Comparison of ENCODE assay signal across 10 mouse cellular contexts in genomic region chr5:92358033-92358432, GRCm38 (mm10). TPM values are rescaled to one million over a fixed set of nuclear protein-coding genes. Genes with fewer than 3 reads are reported as not detected.
A peak's percentile ranks its signal among the peaks of the same experiment; 100 is the strongest.
DNase-seq lines count a peak whose midpoint lies in the region; ATAC-seq and TF ChIP-seq lines count a peak whose summit lies in the region.
"Had no signal": no experiment of that assay in that cellular context is flagged by ENCODE, and none has a peak within 500 bp of the region (broad histone marks: within the 10 kb centered on the region; RNA-seq: fewer than 3 reads in every experiment).

No protein-coding gene starts in this region.

- DNase-seq in ovary, adult 18-20 months (ENCODE audit: low spot score): peak; percentile 47
- no peak for DNase-seq in ovary, postnatal 10 days (ENCODE audit: low spot score)
- no peak for DNase-seq in right cerebral cortex, postnatal 14 days
- no peak for DNase-seq in cerebellum, postnatal 4 days (ENCODE audit: low spot score in 2 of 2)

- TF ChIP-seq CTCF in intestine, postnatal 0 days (IDR thresholded peaks at IDR 0.05; ENCODE audit: low read depth): 0 out of 2 replicates have a peak, but pooled peaks have one; percentile 4

- H3K4me3 ChIP-seq in heart, embryonic 12.5 days: no peak overlapping the region
- no peak overlapping the region for H3K4me3 ChIP-seq in heart, embryonic 11.5 days (ENCODE audit: low read depth, low read length)
- no peak overlapping the region for H3K4me3 ChIP-seq in intestine, postnatal 0 days (ENCODE audit: low read depth, low read length)
- H3K4me3 ChIP-seq: stomach, embryonic 15.5 days had no signal

- H3K4me2 ChIP-seq in heart, embryonic 12.5 days: no peak overlapping the region
- H3K4me2 ChIP-seq in heart, embryonic 11.5 days: no peak overlapping the region
- no peak overlapping the region for H3K4me2 ChIP-seq in intestine, postnatal 0 days (replicated peaks; ENCODE audit: low read depth)
- H3K4me2 ChIP-seq: stomach, embryonic 15.5 days had no signal

- H3K27ac ChIP-seq in heart, embryonic 12.5 days (ENCODE audit: poor library complexity, severe bottlenecking): no peak overlapping the region
- no peak overlapping the region for H3K27ac ChIP-seq in heart, embryonic 11.5 days (ENCODE audit: low read depth, low read length)
- no peak overlapping the region for H3K27ac ChIP-seq in intestine, postnatal 0 days (ENCODE audit: low read depth, low read length)
- H3K27ac ChIP-seq: stomach, embryonic 15.5 days had no signal

- peak; percentile 48; the same call in 1 of the 2 replicates for ATAC-seq in heart, embryonic 12.5 days (ENCODE audit: insufficient number of reproducible peaks, low FRiP score)
- ATAC-seq in heart, embryonic 11.5 days (replicated peaks; ENCODE audit: insufficient number of reproducible peaks, low FRiP score, low TSS enrichment): no peak
- 0 out of 2 replicates have a peak, but pooled peaks have one; percentile 25 for ATAC-seq in intestine, postnatal 0 days
- ATAC-seq in cerebellum, adult (ENCODE audit: insufficient number of reproducible peaks, low FRiP score, low TSS enrichment): no peak

- H3K4me1 ChIP-seq in heart, embryonic 12.5 days (replicated peaks): peaks cover 5% of the 10 kb centered on the region; the same call in 1 of the 2 replicates
- no peaks in the 10 kb centered on the region for H3K4me1 ChIP-seq in heart, embryonic 11.5 days (ENCODE audit: control insufficient read depth, insufficient read depth, low read length)
- H3K4me1 ChIP-seq in intestine, postnatal 0 days (replicated peaks; ENCODE audit: control insufficient read depth, insufficient read depth, low read length): no peaks in the 10 kb centered on the region

- H3K36me3 ChIP-seq in heart, embryonic 12.5 days: no peaks in the 10 kb centered on the region
- no peaks in the 10 kb centered on the region for H3K36me3 ChIP-seq in heart, embryonic 11.5 days (ENCODE audit: control insufficient read depth, insufficient read depth, low read length)
- H3K36me3 ChIP-seq in intestine, postnatal 0 days (ENCODE audit: control insufficient read depth, insufficient read depth): no peaks in the 10 kb centered on the region
- H3K36me3 ChIP-seq: stomach, embryonic 15.5 days had no signal

- H3K27me3 ChIP-seq in heart, embryonic 12.5 days (replicated peaks): no peaks in the 10 kb centered on the region
- no peaks in the 10 kb centered on the region for H3K27me3 ChIP-seq in heart, embryonic 11.5 days (ENCODE audit: control insufficient read depth, insufficient read depth, low read length)
- H3K27me3 ChIP-seq in intestine, postnatal 0 days (replicated peaks; ENCODE audit: control insufficient read depth, insufficient read depth, low read length): peaks cover 2% of the 10 kb centered on the region; the same call in 1 of the 2 replicates
- H3K27me3 ChIP-seq: stomach, embryonic 15.5 days had no signal

- WGBS in heart, embryonic 12.5 days: 19% methylated on average over 12 of the region's 12 CpGs
- 21% methylated on average over 12 of the region's 12 CpGs for WGBS in heart, embryonic 11.5 days (ENCODE audit: insufficient replicate concordance)
- 12% methylated on average over 12 of the region's 12 CpGs for WGBS in intestine, postnatal 0 days

- H3K9me3 ChIP-seq in heart, embryonic 12.5 days (replicated peaks): no peaks in the 10 kb centered on the region
- H3K9me3 ChIP-seq in heart, embryonic 11.5 days (replicated peaks; ENCODE audit: control insufficient read depth, low read length): no peaks in the 10 kb centered on the region
- H3K9me3 ChIP-seq in intestine, postnatal 0 days (ENCODE audit: control insufficient read depth): no peaks in the 10 kb centered on the region
- H3K9me3 ChIP-seq: stomach, embryonic 15.5 days had no signal

- no peak overlapping the region for H3K9ac ChIP-seq in heart, embryonic 12.5 days
- no peak overlapping the region for H3K9ac ChIP-seq in heart, embryonic 11.5 days (ENCODE audit: low read depth, low read length)
- H3K9ac ChIP-seq in intestine, postnatal 0 days (ENCODE audit: low read depth, low read length): no peak overlapping the region
- H3K9ac ChIP-seq: stomach, embryonic 15.5 days had no signal

RNA-seq across cellular contexts. Expression of gene Cxcl10, which starts 9.3 kb away (rescaled TPM):
- polyA plus RNA-seq in heart, embryonic 12.5 days (2016; fragmentation: Nextera tagmentation; extraction: Ambion mirVana): 0.30 and 0.52 TPM in 2 replicates
- polyA plus RNA-seq in heart, embryonic 11.5 days (2014; fragmentation: Nextera tagmentation; extraction: Ambion mirVana): 0.72 TPM in 1 of 2 replicates, not detected in the other
- 2.0 and 2.2 TPM in 2 replicates for polyA plus RNA-seq in intestine, postnatal 0 days (2015; fragmentation: Nextera tagmentation; extraction: Ambion mirVana)

RNA-seq across cellular contexts. Expression of gene Art3, which starts 26.4 kb away (rescaled TPM):
- polyA plus RNA-seq in heart, embryonic 12.5 days (2016; fragmentation: Nextera tagmentation; extraction: Ambion mirVana): 37.5 and 41.5 TPM in 2 replicates
- polyA plus RNA-seq in heart, embryonic 11.5 days (2014; fragmentation: Nextera tagmentation; extraction: Ambion mirVana): 37.0 and 37.6 TPM in 2 replicates
- 12.7 and 13.5 TPM in 2 replicates for polyA plus RNA-seq in intestine, postnatal 0 days (2015; fragmentation: Nextera tagmentation; extraction: Ambion mirVana)

RNA-seq across cellular contexts. Expression of gene Cxcl9, which starts 30.2 kb away (rescaled TPM):
- polyA plus RNA-seq in heart, embryonic 12.5 days (2016; fragmentation: Nextera tagmentation; extraction: Ambion mirVana): not detected in 2 replicates
- not detected in 2 replicates for polyA plus RNA-seq in heart, embryonic 11.5 days (2014; fragmentation: Nextera tagmentation; extraction: Ambion mirVana)
- polyA plus RNA-seq in intestine, postnatal 0 days (2015; fragmentation: Nextera tagmentation; extraction: Ambion mirVana): 0.05 and 0.18 TPM in 2 replicates
- polyA plus RNA-seq: heart, embryonic 14.5 days; stomach, embryonic 15.5 days had no signal

RNA-seq across cellular contexts. Expression of gene Sdad1, which starts 47.8 kb away (rescaled TPM):
- polyA plus RNA-seq in heart, embryonic 12.5 days (2016; fragmentation: Nextera tagmentation; extraction: Ambion mirVana): 28.5 and 29.0 TPM in 2 replicates
- 24.7 and 30.5 TPM in 2 replicates for polyA plus RNA-seq in heart, embryonic 11.5 days (2014; fragmentation: Nextera tagmentation; extraction: Ambion mirVana)
- polyA plus RNA-seq in intestine, postnatal 0 days (2015; fragmentation: Nextera tagmentation; extraction: Ambion mirVana): 15.8 and 17.3 TPM in 2 replicates

Comparison
In these comparisons a context has a peak if more than half of its experiments do, and no peak if none do; other contexts are left out.
1. ATAC-seq: peak in heart, embryonic 12.5 days (single experiment) and intestine, postnatal 0 days (single experiment); none in heart, embryonic 11.5 days (single experiment) and cerebellum, adult (single experiment).